Mouse (Mus musculus) cerebellum, adult 2 months (tissue): ENCODE measurements around the gene Sap18.

Experiments used
- CTCF ChIP-seq: fragments of 200-500 bp; IDR thresholded peaks from 2 replicates; pipeline ENCODE4 v1.5.1; 2011; ENCODE audit warnings: low read depth, mild to moderate bottlenecking, control low read depth, low read length, moderate library complexity, borderline replicate concordance; ENCODE audit not compliant: insufficient read depth
- POLR2A ChIP-seq: fragments of 200-500 bp; IDR thresholded peaks from 2 replicates; pipeline ENCODE4 v1.6.1; 2011; ENCODE audit warnings: low read length, control low read depth, borderline replicate concordance; ENCODE audit not compliant: insufficient read depth

GRCm38 (mm10) chr14:57769102-57769501 is 28.9 kb upstream of the Sap18 start:
- TF ChIP-seq POLR2A (no peak), CTCF (no peak)
